Mouse (Mus musculus) heart, embryonic 14.5 days (tissue): Measurements from ENCODE around the gene Leng9. TPM values are rescaled to one million over a fixed set of nuclear protein-coding genes. Genes with fewer than 3 reads are reported as not detected.

Experiments
- ATAC-seq: fragments of 200-750 bp; cut with Nextera tagmentation; 2 replicates; pipeline ENCODE4 v1.8.0; 2017; ENCODE audit warnings: low read depth, moderate TSS enrichment; ENCODE audit not compliant: insufficient number of reproducible peaks, insufficient read depth, low FRiP score
- H3K27ac ChIP-seq, 2 experiments: fragments of 200-500 bp in 1 of 2; fragments of 300-500 bp in 1 of 2; sonication (generic) in 1 of 2; replicated peaks in 1 of 2; 2 replicates each; pipeline ENCODE4 v1.5.1; 2012 to 2014; ENCODE audit warnings: low read depth in 2 of 2, low read length in 2 of 2, control low read depth in 1 of 2, mild to moderate bottlenecking in 1 of 2, mixed read lengths in 1 of 2; ENCODE audit not compliant: control insufficient read depth in 1 of 2, insufficient read depth in 1 of 2
- H3K27me3 ChIP-seq: fragments of 300-500 bp; sonication (generic); 2 replicates; pipeline ENCODE4 v1.6.1; 2014; ENCODE audit warnings: mild to moderate bottlenecking, low read length, control low read depth; ENCODE audit not compliant: control insufficient read depth, insufficient read depth
- H3K36me3 ChIP-seq: fragments of 300-500 bp; sonication (generic); 2 replicates; pipeline ENCODE4 v1.6.1; 2014; ENCODE audit warnings: mild to moderate bottlenecking, control low read depth, low read length, mixed read lengths; ENCODE audit not compliant: control insufficient read depth, insufficient read depth
- H3K4me1 ChIP-seq, 2 experiments: fragments of 200-500 bp in 1 of 2; fragments of 300-500 bp in 1 of 2; sonication (generic) in 1 of 2; 2 replicates each; pipeline ENCODE4 v1.6.1; 2012 to 2014; ENCODE audit warnings: low read length in 2 of 2, control low read depth in 1 of 2, mixed read lengths in 1 of 2; ENCODE audit not compliant: control insufficient read depth in 2 of 2, insufficient read depth in 2 of 2
- H3K4me2 ChIP-seq: fragments of 300-500 bp; sonication (generic); 2 replicates; pipeline ENCODE4 v1.6.1; 2014; ENCODE audit warnings: mild to moderate bottlenecking, low read length
- H3K4me3 ChIP-seq, 2 experiments: fragments of 200-500 bp in 1 of 2; fragments of 300-500 bp in 1 of 2; sonication (generic) in 1 of 2; 2 replicates each; pipeline ENCODE4 v1.5.1; 2012 to 2014; ENCODE audit warnings: low read length in 2 of 2, mild to moderate bottlenecking in 2 of 2, control low read depth in 1 of 2, low read depth in 1 of 2, moderate library complexity in 1 of 2; ENCODE audit not compliant: control insufficient read depth in 1 of 2, insufficient read depth in 1 of 2
- H3K9ac ChIP-seq: fragments of 300-500 bp; sonication (generic); 2 replicates; pipeline ENCODE4 v1.6.1; 2014; ENCODE audit warnings: mild to moderate bottlenecking, low read length
- H3K9me3 ChIP-seq: fragments of 300-500 bp; sonication (generic); 2 replicates; pipeline ENCODE4 v1.6.1; 2016; ENCODE audit warnings: low read length, control low read depth; ENCODE audit not compliant: control insufficient read depth
- WGBS: fragments of 180-500 bp; shearing (Covaris S2); extraction: QIAGEN DNeasy Blood & Tissue Kit; methylation state at CpG from one replicate; pipeline ENCODE4 v1.1.7; 2014; 5-methylcytosine and 5-hydroxymethylcytosine counted together
- polyA plus RNA-seq: library from polyadenylated mRNA; unstranded; fragments of >200 nt; fragmentation: Nextera tagmentation; extraction: Ambion mirVana; gene quantifications from 2 replicates; pipeline ENCODE4 v1.2.1, GENCODE M21; 2014

Leng9 gene
- polyA plus RNA-seq, 1 experiment from 2014 or later: 1.5 TPM

DNA sequence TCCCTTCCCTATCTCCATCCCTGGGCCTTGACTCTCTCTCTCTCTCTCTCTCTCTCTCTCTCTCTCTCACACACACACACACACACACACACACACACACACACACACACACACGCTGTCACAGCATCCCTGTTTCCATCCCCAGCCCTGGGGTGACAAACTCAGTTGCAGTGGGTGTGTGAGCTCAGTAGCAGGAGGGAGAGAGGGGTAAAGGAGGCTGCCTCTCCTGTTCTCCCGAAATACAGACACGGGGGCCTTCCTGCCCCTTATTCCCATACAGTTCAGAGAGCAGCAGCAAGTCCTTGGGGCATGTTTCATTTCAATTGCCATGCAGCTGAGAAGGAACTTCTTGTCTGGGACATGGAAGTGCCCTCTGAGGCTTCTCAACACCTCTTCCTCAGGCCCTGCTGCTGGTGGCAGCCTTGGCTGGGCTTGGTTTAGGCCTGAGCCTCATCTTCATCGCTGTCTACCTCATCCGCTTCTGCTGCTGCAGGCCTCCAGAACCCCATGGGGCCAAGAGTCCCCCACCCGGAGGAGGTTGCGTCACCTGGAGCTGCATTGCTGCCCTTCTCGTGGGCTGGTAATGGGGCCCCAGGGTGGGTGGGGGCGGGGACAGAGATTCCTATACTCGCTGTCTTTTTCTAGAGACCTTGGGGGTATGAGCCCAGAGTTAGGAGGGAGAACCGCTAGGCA, 28.0 kb downstream of the Leng9 start:
- Histone ChIP-seq H3K27ac (no peak overlapping the region), H3K4me2 (no peak overlapping the region), H3K4me3 (no peak overlapping the region), H3K9me3 (no peaks in the 10 kb centered on the region), H3K27me3 (peaks cover 40% of the 10 kb centered on the region), H3K4me1 (peaks cover 3 to 6% of the 10 kb centered on the region in 2 experiments; a peak in 3 of 4 replicates), H3K36me3 (no peaks in the 10 kb centered on the region), H3K9ac (no peak overlapping the region)
- ATAC-seq: no peak
- WGBS: 49% methylated on average over 11 of the region's 11 CpGs

DNA sequence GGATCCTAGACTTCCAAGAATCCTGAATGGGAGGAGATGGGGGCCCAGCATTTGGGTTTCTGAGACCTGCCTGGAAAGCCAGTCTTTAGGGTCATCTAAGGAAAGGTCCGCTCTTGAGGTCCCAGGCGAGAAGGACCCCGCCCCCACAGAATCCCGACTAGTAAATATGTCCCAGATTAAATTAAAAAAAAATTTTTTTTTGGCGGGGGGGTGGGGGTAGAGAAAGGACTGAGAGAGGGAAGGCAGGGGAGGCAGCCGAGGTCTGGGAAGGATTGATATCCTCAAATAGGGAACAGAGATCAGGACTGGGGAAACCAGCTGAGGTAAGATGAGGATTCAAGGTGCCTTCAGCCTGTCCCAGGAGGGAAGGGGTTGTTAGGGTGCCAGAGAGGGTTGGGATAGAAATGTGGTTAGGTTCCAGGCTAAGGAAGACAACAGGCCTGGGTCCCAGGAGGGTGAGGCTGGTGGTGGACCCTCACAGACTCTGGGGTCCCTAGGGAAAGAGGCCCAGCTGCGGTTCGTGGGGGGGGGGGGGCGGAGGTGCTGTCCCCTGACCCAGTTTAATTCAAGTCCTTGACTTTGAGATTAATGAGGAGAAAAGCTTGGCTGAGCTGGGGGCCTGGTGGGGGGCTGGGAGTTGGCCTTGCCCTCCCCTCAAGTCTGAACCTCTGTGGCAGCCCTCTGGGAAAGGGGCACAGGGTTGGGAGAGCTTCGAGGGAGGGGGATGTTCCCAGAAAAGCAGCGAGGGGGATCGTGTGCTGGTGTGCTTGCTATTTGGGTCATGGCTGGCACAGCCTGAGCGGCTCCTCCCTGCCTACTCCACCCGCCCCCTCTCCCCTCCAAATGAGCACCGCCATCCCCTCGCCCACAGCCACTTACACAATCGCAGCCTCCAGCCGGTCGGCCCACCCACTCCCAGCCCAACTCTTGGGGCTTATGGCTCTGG, 29.9 kb downstream of the Leng9 start:
- Histone ChIP-seq H3K9me3 (no peaks in the 10 kb centered on the region), H3K9ac (no peak overlapping the region), H3K4me1 (peaks cover 3 to 6% of the 10 kb centered on the region in 2 experiments; a peak in 3 of 4 replicates), H3K4me3 (no peak overlapping the region), H3K36me3 (no peaks in the 10 kb centered on the region), H3K4me2 (no peak overlapping the region), H3K27me3 (peaks cover 40% of the 10 kb centered on the region), H3K27ac (no peak overlapping the region)
- no peak for ATAC-seq
- WGBS: 23% methylated on average over 19 of the region's 19 CpGs

DNA sequence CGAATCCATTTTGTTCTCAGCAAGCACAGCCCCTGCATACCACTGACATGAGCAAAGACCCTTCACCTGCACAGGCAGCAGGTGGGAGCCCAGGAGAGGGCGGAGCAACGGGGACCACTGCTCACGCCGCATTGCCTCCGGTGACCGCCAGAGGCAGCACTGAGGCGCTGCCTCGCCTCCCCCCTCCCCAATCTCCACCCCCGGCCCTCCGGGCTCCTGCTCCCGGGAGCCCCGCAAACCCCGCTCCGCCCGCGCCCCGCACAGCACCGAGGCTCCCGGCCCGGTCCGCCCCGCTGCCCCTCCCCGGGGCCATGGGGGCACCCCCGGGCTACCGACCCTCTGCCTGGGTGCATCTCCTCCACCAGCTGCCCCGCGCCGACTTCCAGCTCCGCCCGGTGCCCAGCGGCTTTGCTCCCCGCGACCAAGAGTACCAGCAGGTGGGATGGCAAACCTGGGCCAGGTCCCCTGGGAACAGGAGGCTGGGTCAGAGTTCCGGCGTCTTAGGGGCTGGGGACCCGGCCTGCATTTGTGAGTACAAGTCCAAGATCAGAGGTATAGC, 30.8 kb downstream of the Leng9 start, which contains the start of gene Ttyh1:
TSS of gene Ttyh1 (plus strand) at position 65 of the 559 bp plus-strand sequence.
- ATAC-seq: no peak
- 2% methylated on average over 37 of the region's 37 CpGs for WGBS
- H3K4me2 ChIP-seq: peak within 1 kb of the TSS; percentile 62
- H3K27ac ChIP-seq: no peak within 1 kb of the TSS
- no peaks in the 10 kb centered on the region for H3K36me3 ChIP-seq
- peaks cover under 1 to 6% of the 10 kb centered on the region in 2 experiments; a peak in 3 of 4 replicates for H3K4me1 ChIP-seq
- H3K4me3 ChIP-seq: peak within 1 kb of the TSS; percentile 30 to 32; a peak in 3 of 4 replicates
- H3K27me3 ChIP-seq: peaks cover 40% of the 10 kb centered on the region
- H3K9ac ChIP-seq: no peak within 1 kb of the TSS
- no peaks in the 10 kb centered on the region for H3K9me3 ChIP-seq

DNA sequence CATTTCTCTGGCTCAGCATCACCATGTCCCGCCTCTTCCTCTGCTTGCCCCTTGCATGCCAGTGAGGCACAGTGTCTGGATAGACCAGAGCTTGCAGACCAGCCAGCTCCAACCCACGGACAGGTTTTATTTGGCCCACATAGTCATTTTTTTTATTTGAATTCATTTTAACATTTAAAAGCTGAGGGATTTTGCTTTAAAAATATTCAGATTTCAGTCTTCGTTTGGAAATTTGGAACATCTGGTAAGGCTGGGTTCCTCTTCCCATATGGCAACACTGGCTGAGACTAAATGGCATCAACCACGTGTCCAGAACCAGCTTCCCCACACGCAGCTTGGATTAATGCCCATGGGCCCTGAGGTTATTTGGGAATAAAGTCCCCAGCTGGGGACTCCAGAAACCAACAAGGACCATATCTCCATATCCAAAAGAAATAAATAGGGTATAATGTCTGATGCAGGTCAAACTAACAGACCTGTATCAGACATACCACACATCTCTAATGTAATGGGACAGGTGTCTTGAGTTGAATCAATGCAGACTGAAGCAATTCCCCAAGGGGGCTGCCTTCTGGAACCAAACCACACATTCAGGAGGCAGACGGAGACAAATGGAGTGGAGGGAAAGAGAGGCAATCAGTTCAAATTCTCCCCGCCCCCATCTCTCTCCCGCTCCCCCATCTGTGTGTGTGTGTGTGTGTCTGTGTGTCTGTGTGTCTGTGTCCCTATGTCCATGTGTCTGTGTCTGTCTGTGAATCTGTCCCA, 32.9 kb downstream of the Leng9 start:
- no peak for ATAC-seq
- Histone ChIP-seq H3K9me3 (no peaks in the 10 kb centered on the region), H3K27ac (no peak overlapping the region), H3K36me3 (no peaks in the 10 kb centered on the region), H3K4me3 (no peak overlapping the region), H3K27me3 (peaks cover 36% of the 10 kb centered on the region), H3K4me1 (peaks cover 2 to 11% of the 10 kb centered on the region in 2 experiments), H3K9ac (no peak overlapping the region), H3K4me2 (no peak overlapping the region)
- 59% methylated on average over 8 of the region's 8 CpGs for WGBS

DNA sequence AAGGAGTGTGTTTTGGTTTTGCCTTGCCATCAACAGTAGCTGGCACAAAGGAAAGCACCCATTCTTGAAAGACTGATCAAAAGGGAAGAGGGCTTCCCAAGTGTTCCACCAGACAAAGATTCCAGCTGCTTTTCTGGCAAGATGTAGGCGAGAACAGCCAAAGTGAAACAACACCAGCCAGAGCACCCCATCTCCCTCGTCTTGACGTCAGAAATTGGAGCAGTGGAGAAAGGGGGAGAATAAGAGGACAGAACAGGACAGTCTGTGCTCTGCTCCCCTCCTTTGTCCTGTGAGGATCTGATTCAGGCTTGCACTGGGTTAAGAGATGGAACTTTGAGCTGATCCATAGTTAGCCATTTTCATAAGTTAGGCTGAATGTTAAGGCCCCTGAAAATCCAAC, 38.4 kb downstream of the Leng9 start:
- Histone ChIP-seq H3K4me2 (no peak overlapping the region), H3K36me3 (no peaks in the 10 kb centered on the region), H3K27ac (no peak overlapping the region), H3K4me3 (no peak overlapping the region), H3K9ac (no peak overlapping the region), H3K27me3 (no peaks in the 10 kb centered on the region), H3K9me3 (no peaks in the 10 kb centered on the region), H3K4me1 (peaks cover 6 to 10% of the 10 kb centered on the region in 2 experiments; a peak in 3 of 4 replicates)
- ATAC-seq: no peak
- WGBS: 44% methylated on average over 3 of the region's 3 CpGs

DNA sequence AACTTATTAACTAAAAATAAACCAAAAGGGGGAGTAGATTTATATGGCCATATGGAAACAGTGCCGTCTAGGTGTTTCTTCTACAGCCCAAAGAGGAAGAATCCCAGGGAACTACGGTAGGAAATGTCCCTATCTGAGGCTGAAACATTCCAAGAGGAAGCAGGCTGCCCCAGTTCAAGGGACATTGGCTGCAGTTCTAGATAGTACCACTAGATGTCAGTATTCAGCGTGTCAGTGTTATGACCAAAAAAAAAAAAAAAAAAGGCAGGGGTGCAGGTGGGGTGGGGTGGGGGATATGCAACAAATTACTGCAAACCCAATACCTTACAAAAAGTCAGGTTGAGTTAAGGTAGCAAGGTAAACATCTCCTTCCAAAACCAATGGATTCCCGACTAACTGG, 46.8 kb downstream of the Leng9 start:
- H3K36me3 ChIP-seq: no peaks in the 10 kb centered on the region
- no peak overlapping the region for H3K9ac ChIP-seq
- no peaks in the 10 kb centered on the region for H3K27me3 ChIP-seq
- H3K4me1 ChIP-seq: no peaks in the 10 kb centered on the region
- no peak overlapping the region for H3K4me3 ChIP-seq
- no peak overlapping the region for H3K4me2 ChIP-seq
- no peaks in the 10 kb centered on the region for H3K9me3 ChIP-seq
- no peak overlapping the region for H3K27ac ChIP-seq
- whole genome bisulfite sequencing: 12% methylated on average over 4 of the region's 4 CpGs
- ATAC-seq: no peak

DNA sequence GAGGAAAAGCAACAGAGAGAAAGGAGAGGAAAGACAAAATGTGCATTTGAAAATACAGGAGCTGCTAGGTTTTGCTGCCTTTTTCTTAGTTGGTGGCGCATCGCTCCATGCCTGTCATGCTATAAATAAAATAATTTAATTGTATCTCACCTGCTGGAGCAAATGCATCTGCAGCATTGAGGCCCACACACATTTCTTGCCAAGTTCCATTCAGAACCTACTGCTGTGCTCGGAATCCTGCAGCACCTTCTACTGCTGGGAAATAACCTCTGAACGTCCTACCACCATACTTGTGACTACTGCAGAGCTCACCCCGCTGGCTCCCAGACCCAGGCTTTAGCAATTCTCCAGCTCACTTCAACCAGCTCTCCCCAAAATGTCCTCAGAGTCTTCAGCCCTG, 49.0 kb downstream of the Leng9 start:
- Histone ChIP-seq H3K9me3 (no peaks in the 10 kb centered on the region), H3K4me3 (no peak overlapping the region), H3K36me3 (no peaks in the 10 kb centered on the region), H3K4me2 (no peak overlapping the region), H3K27ac (no peak overlapping the region), H3K4me1 (no peaks in the 10 kb centered on the region), H3K9ac (no peak overlapping the region), H3K27me3 (no peaks in the 10 kb centered on the region)
- 70% methylated on average over 5 of the region's 5 CpGs for WGBS
- no peak for ATAC-seq
